Mouse (Mus musculus) lung, adult 2 months (tissue): ENCODE measurements around the gene Adgrg3. TPM values are rescaled to one million over a fixed set of nuclear protein-coding genes. Genes with fewer than 3 reads are reported as not detected.

Source experiments
- DNase-seq: peaks from one replicate; pipeline ENCODE4 v3.0.0; 2022
- H3K4me1 ChIP-seq: fragments of 200-500 bp; 2 replicates; pipeline ENCODE4 v1.6.1; 2011; ENCODE audit warnings: low read length; ENCODE audit not compliant: control insufficient read depth, insufficient read depth
- H3K4me3 ChIP-seq: fragments of 200-500 bp; replicated peaks from 2 replicates; pipeline ENCODE3; 2011; ENCODE audit warnings: low read depth, mild to moderate bottlenecking, control low read depth, low read length; ENCODE audit errors: extremely low read depth
- CTCF ChIP-seq: fragments of 200-500 bp; IDR thresholded peaks from 2 replicates; pipeline ENCODE4 v1.5.1; 2011; ENCODE audit warnings: mild to moderate bottlenecking, low read length, control low read depth; ENCODE audit not compliant: insufficient read depth
- POLR2A ChIP-seq: fragments of 200-500 bp; IDR thresholded peaks from 2 replicates; pipeline ENCODE4 v1.6.1; 2011; ENCODE audit warnings: low read depth, mild to moderate bottlenecking, control low read depth, low read length, borderline replicate concordance; ENCODE audit errors: extremely low read depth
- WGBS: fragments of 180-500 bp; shearing (Covaris S2); methylation state at CpG from one replicate; pipeline ENCODE4 v1.1.7; 2018; 5-methylcytosine and 5-hydroxymethylcytosine counted together
- polyA plus RNA-seq: library from polyadenylated mRNA; depleted of rRNA; stranded (reverse); fragments of >200 nt; gene quantifications from 2 replicates; pipeline ENCODE4 v1.2.3, GENCODE M21; 2012

The Adgrg3 gene
- polyA plus RNA-seq, 1 experiment, result 15.4 TPM

DNA sequence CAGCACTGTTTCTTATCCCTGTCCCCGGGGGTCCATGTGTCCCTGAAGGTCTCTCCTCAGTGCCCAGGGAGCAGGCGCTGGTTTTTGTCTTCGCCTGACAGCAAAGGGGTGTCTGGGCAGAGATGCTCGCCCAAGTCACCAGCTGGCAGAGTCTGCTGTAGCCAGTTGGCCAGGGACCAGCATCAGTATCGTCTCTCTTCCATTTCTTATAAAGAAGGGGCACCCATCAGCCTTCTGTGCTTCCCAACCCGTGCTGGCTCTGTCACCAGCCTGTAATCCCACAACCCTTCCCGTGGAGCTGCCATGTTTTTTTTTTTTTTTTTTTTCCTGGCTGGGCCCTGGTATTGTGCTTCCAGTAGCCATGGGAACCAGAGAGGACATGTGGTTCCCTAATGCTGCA, 35.6 kb upstream of the Adgrg3 start:
- peaks cover 17% of the 10 kb centered on the region for H3K4me1 ChIP-seq

DNA sequence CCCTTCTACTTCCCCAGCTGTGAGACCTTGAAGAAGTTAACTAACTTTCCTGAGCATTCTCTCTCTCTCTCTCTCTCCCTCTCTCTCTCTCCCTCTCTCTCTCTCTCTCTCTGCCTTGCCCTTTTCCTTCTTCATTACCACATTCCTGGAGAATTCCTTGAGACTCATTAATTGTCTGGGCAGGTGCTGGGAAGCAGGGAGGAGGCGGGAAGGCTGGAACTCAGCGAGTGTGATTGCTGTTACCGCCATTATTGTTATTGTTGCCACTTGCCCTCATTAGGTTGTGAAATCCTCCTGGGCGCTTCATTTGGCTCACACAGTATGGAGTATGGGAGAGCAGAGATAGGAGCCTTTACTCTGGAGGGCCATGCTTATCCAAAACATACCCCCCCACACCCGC, 34.3 kb upstream of the Adgrg3 start:
- WGBS, result 30% methylated on average over 5 of the region's 5 CpGs
- no peak for DNase-seq

More for the DNA sequence above, 35.6 kb upstream of the Adgrg3 start:
- WGBS, result 73% methylated on average over 7 of the region's 7 CpGs
- DNase-seq, result no peak
- no peak overlapping the region for H3K4me3 ChIP-seq
- TF ChIP-seq CTCF (no peak), POLR2A (no peak)

DNA sequence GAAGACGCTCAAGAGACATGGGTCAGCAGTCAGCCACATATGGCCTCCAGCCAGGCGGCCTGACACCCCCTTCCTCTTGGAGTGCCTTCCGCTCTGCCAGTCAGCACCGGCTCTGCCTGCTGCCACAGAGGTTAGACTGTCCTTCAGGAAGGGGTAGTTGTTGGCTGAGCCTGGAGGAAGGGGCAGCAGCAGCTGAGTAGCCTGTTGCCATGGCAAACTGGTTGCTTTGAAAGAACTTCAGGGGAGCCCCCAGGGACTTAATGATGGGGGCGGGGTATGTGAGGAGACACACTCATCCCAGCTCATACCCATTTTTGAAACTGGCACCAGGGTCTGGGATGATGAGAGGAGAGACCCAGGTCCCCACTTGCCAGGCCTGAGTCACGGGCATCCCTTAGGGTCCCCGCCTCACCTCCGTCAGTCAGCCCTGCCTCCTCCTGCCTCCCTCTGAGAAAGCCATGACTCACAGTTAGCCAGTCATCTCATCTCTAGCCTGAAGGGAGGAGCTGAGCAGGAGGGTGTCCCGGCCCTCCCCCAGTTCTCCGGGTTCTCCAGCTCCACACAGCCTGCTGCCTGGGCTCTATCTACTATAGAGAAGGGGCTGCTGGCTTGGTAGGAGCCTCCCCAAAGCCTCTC, 33.5 kb upstream of the Adgrg3 start:
- DNase-seq, result no peak
- peaks cover 19% of the 10 kb centered on the region for H3K4me1 ChIP-seq
- WGBS, result 22% methylated on average over 10 of the region's 10 CpGs
- no peak overlapping the region for H3K4me3 ChIP-seq
- TF ChIP-seq CTCF (no peak), POLR2A (no peak)

More for the DNA sequence above, 34.3 kb upstream of the Adgrg3 start:
- H3K4me1 ChIP-seq, result peaks cover 15% of the 10 kb centered on the region
- TF ChIP-seq CTCF (no peak), POLR2A (no peak)
- no peak overlapping the region for H3K4me3 ChIP-seq

- DNase-seq, result no peak
- Histone ChIP-seq H3K4me1 (peaks cover 19% of the 10 kb centered on the region), H3K4me3 (no peak overlapping the region)
- no peak for TF ChIP-seq CTCF
- no peak for TF ChIP-seq POLR2A
- 69% methylated on average over 6 of the region's 6 CpGs for WGBS
Observed at GRCm38 (mm10) chr8:94985023-94985422, 32.5 kb upstream of the Adgrg3 start.

- Histone ChIP-seq H3K4me1 (peaks cover 27% of the 10 kb centered on the region), H3K4me3 (no peak overlapping the region)
- DNase-seq, result no peak
- no peak for TF ChIP-seq POLR2A
- TF ChIP-seq CTCF, result no peak
- 22% methylated on average over 5 of the region's 5 CpGs for WGBS
Observed at GRCm38 (mm10) chr8:94986676-94987075, 30.8 kb upstream of the Adgrg3 start.

- H3K4me1 ChIP-seq, result peaks cover 32% of the 10 kb centered on the region
Observed at GRCm38 (mm10) chr8:94987553-94987952, 29.9 kb upstream of the Adgrg3 start.

GRCm38 (mm10) chr8:94988619-94989018, 28.9 kb upstream of the Adgrg3 start:
- TF ChIP-seq POLR2A (no peak), CTCF (no peak)
- DNase-seq, result no peak
- peaks cover 31% of the 10 kb centered on the region for H3K4me1 ChIP-seq
- WGBS, result 47% methylated on average over 6 of the region's 6 CpGs
- H3K4me3 ChIP-seq, result no peak overlapping the region

More at GRCm38 (mm10) chr8:94987553-94987952, 29.9 kb upstream of the Adgrg3 start:
- WGBS, result 65% methylated on average over 7 of the region's 7 CpGs
- TF ChIP-seq POLR2A (no peak), CTCF (no peak)
- H3K4me3 ChIP-seq, result no peak overlapping the region
- no peak for DNase-seq

GRCm38 (mm10) chr8:94989711-94990110, 27.8 kb upstream of the Adgrg3 start:
- no peak for TF ChIP-seq POLR2A
- TF ChIP-seq CTCF, result no peak
- Histone ChIP-seq H3K4me1 (peaks cover 22% of the 10 kb centered on the region), H3K4me3 (no peak overlapping the region)
- 82% methylated on average over 4 of the region's 4 CpGs for WGBS
- DNase-seq, result no peak

DNA sequence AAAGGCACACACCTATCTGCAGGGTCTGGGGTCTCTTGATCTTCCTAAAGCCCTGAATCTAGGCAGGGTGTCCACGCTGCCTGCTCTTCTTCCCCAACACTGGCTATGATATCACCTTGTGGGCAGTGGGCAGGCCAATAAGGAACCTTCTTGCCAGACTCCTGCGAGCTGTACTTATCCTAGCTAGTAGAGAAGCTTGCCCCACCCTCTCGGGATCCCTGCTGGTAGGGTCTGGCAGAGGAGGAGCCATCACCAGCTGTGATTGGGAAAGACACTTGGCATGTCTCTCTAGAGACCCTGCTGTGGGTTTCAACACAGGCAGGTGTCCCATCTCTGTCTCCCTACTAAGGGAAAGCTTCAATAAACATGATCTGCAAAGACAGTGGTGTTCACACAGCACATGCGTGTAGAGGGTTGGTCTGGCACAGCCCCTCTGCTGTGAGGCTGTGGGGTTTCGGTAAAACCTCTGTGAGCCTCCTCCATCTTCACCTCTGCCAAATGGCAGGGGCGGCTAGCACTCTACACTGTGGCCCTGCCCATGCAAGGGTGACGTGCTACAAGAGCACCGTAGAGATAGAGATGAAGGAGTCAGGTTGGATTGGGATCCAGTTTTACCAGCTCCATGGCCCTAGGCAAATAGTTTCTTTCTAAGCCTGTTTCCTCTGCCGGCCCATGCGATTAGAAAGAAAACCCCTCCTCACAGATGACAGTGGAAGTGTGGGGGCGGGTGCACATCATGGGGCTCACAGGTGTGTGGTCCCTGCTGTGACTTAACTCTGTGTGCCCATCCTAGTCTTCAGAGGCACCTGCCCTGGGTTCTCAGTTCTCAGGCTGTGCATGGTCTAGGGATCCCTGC, 26.7 kb upstream of the Adgrg3 start:
- H3K4me1 ChIP-seq, result peaks cover 22% of the 10 kb centered on the region
- H3K4me3 ChIP-seq, result no peak overlapping the region
- no peak for TF ChIP-seq CTCF
- TF ChIP-seq POLR2A, result no peak
- no peak for DNase-seq
- WGBS, result 54% methylated on average over 11 of the region's 11 CpGs

- H3K4me1 ChIP-seq, result peaks cover 22% of the 10 kb centered on the region
- 74% methylated on average over 9 of the region's 9 CpGs for WGBS
- no peak overlapping the region for H3K4me3 ChIP-seq
- DNase-seq, result no peak
- no peak for TF ChIP-seq POLR2A
- TF ChIP-seq CTCF, result no peak
Observed at GRCm38 (mm10) chr8:94991454-94991994, 26.0 kb upstream of the Adgrg3 start.
